Mouse (Mus musculus) hindbrain, embryonic 14.5 days (tissue): ENCODE measurements around the gene Guf1. TPM values are rescaled to one million over a fixed set of nuclear protein-coding genes. Genes with fewer than 3 reads are reported as not detected.
A peak's percentile ranks its signal among the peaks of the same experiment; 100 is the strongest.

Experiments
- ATAC-seq: fragments of 200-750 bp; cut with Nextera tagmentation; 2 replicates; pipeline ENCODE4 v1.8.0; 2017; ENCODE audit warnings: moderate number of reproducible peaks, mild to moderate bottlenecking, moderate TSS enrichment, moderate library complexity; ENCODE audit not compliant: low FRiP score
- DNase-seq: peaks from one replicate; pipeline ENCODE4 v3.0.0-alpha.2; 2015; ENCODE audit warnings: low spot score
- H3K27ac ChIP-seq: fragments of 300-500 bp; sonication (generic); 2 replicates; pipeline ENCODE4 v1.5.1; 2014; ENCODE audit warnings: mild to moderate bottlenecking, moderate library complexity
- H3K27me3 ChIP-seq: fragments of 300-500 bp; sonication (generic); 2 replicates; pipeline ENCODE4 v1.6.1; 2014; ENCODE audit warnings: mild to moderate bottlenecking, low read length, mixed read lengths; ENCODE audit not compliant: control insufficient read depth, insufficient read depth
- H3K36me3 ChIP-seq: fragments of 300-500 bp; sonication (generic); replicated peaks from 2 replicates; pipeline ENCODE4 v1.6.1; 2014; ENCODE audit not compliant: control insufficient read depth, insufficient read depth
- H3K4me1 ChIP-seq: fragments of 300-500 bp; sonication (generic); replicated peaks from 2 replicates; pipeline ENCODE4 v1.6.1; 2014; ENCODE audit warnings: antibody characterized with exemption, low read length, mixed read lengths; ENCODE audit not compliant: control insufficient read depth, insufficient read depth
- H3K4me2 ChIP-seq: fragments of 300-500 bp; sonication (generic); replicated peaks from 2 replicates; pipeline ENCODE4 v1.6.1; 2014; ENCODE audit warnings: mild to moderate bottlenecking, moderate library complexity
- H3K4me3 ChIP-seq: fragments of 300-500 bp; sonication (generic); replicated peaks from 2 replicates; pipeline ENCODE4 v1.5.1; 2014; ENCODE audit warnings: mild to moderate bottlenecking, low read length
- H3K9ac ChIP-seq: fragments of 300-500 bp; sonication (generic); 2 replicates; pipeline ENCODE4 v1.6.1; 2014
- H3K9me3 ChIP-seq: fragments of 300-500 bp; sonication (generic); 2 replicates; pipeline ENCODE4 v1.6.1; 2016; ENCODE audit warnings: low read length; ENCODE audit not compliant: control insufficient read depth
- WGBS: fragments of 180-500 bp; shearing (Covaris S2); extraction: QIAGEN DNeasy Blood & Tissue Kit; methylation state at CpG from one replicate; pipeline ENCODE4 v1.1.7; 2014; 5-methylcytosine and 5-hydroxymethylcytosine counted together
- polyA plus RNA-seq: library from polyadenylated mRNA; unstranded; fragments of >200 nt; fragmentation: Nextera tagmentation; extraction: Ambion mirVana; gene quantifications from 2 replicates; pipeline ENCODE4 v1.2.1, GENCODE M21; 2014

The Guf1 gene
- polyA plus RNA-seq, 1 experiment from 2014 or later = 50.3 TPM

- H3K9ac ChIP-seq = peak overlapping the region; percentile 92
- H3K9me3 ChIP-seq = no peaks in the 10 kb centered on the region
- ATAC-seq (peak; percentile 4; the same call in 1 of the 2 replicates), DNase-seq (peak; percentile 54)
- H3K4me3 ChIP-seq = peak overlapping the region; percentile 88
- peak overlapping the region; percentile 94 for H3K27ac ChIP-seq
- 7% methylated on average over 16 of the region's 16 CpGs for WGBS
- peaks cover 10% of the 10 kb centered on the region; the same call in 1 of the 2 replicates for H3K4me1 ChIP-seq
- H3K4me2 ChIP-seq = peak overlapping the region; percentile 84
- H3K27me3 ChIP-seq = no peaks in the 10 kb centered on the region
- peaks cover 20% of the 10 kb centered on the region for H3K36me3 ChIP-seq
Measured at GRCm38 (mm10) chr5:69557404-69557935, 747 bp downstream of the Guf1 start.

- H3K27ac ChIP-seq = peak within 1 kb of the TSS; percentile 77
- peak within 1 kb of the TSS; percentile 72 for H3K9ac ChIP-seq
- peak within 1 kb of the TSS; percentile 52 for H3K4me3 ChIP-seq
- H3K9me3 ChIP-seq = no peaks in the 10 kb centered on the region
- no peaks in the 10 kb centered on the region for H3K27me3 ChIP-seq
- ATAC-seq (peak; percentile 99), DNase-seq (peak; percentile 89)
- H3K4me1 ChIP-seq = peaks cover 6% of the 10 kb centered on the region; the same call in 1 of the 2 replicates
- peaks cover 22% of the 10 kb centered on the region for H3K36me3 ChIP-seq
- H3K4me2 ChIP-seq = peak within 1 kb of the TSS; percentile 58
- WGBS = 3% methylated on average over 42 of the region's 42 CpGs
Measured at GRCm38 (mm10) chr5:69591640-69592461, 35.1 kb downstream of the Guf1 start, which contains the start of gene Gnpda2. Gnpda2 (minus strand) TSS chr5:69592340.

- DNase-seq = peak; percentile 71
- Histone ChIP-seq H3K4me2 (no peak overlapping the region), H3K4me3 (no peak overlapping the region), H3K9ac (no peak overlapping the region), H3K36me3 (no peaks in the 10 kb centered on the region), H3K9me3 (no peaks in the 10 kb centered on the region), H3K27ac (no peak overlapping the region), H3K4me1 (no peaks in the 10 kb centered on the region), H3K27me3 (no peaks in the 10 kb centered on the region)
- ATAC-seq = no peak
Measured at GRCm38 (mm10) chr5:69601027-69601426, 44.3 kb downstream of the Guf1 start.

- DNase-seq (peak; percentile 86), ATAC-seq (no peak)
- Histone ChIP-seq H3K4me1 (no peaks in the 10 kb centered on the region), H3K9ac (no peak overlapping the region), H3K36me3 (no peaks in the 10 kb centered on the region), H3K9me3 (no peaks in the 10 kb centered on the region), H3K4me2 (no peak overlapping the region), H3K27ac (no peak overlapping the region), H3K27me3 (no peaks in the 10 kb centered on the region), H3K4me3 (no peak overlapping the region)
- 31% methylated on average over 4 of the region's 4 CpGs for WGBS
Measured at GRCm38 (mm10) chr5:69613209-69613796, 56.6 kb downstream of the Guf1 start.

- no peaks in the 10 kb centered on the region for H3K4me1 ChIP-seq
- no peaks in the 10 kb centered on the region for H3K27me3 ChIP-seq
- DNase-seq (no peak), ATAC-seq (no peak)
- H3K36me3 ChIP-seq = no peaks in the 10 kb centered on the region
- no peaks in the 10 kb centered on the region for H3K9me3 ChIP-seq
- no peak overlapping the region for H3K4me3 ChIP-seq
- H3K27ac ChIP-seq = no peak overlapping the region
- H3K9ac ChIP-seq = no peak overlapping the region
- 91% methylated on average over 1 of the region's 1 CpGs for WGBS
- H3K4me2 ChIP-seq = no peak overlapping the region
Measured at GRCm38 (mm10) chr5:69620899-69621298, 64.2 kb downstream of the Guf1 start.

Other genes with a start within 250 kb of the Guf1 start
- 25.4 and 28.1 TPM in 2 replicates for gene Kctd8, start 215.2 kb upstream of the Guf1 start, polyA plus RNA-seq
- not detected in 2 replicates for gene Yipf7, start 14.3 kb upstream of the Guf1 start, polyA plus RNA-seq
- gene Gnpda2, start 35.4 kb downstream of the Guf1 start, polyA plus RNA-seq = 37.3 and 37.5 TPM in 2 replicates